Mouse (Mus musculus) brown adipose tissue, adult 24 weeks (tissue): ENCODE results near the gene Thap12. TPM values are rescaled to one million over a fixed set of nuclear protein-coding genes. Genes with fewer than 3 reads are reported as not detected.

ENCODE experiments used
- H3K27ac ChIP-seq: fragments of 200-500 bp; replicated peaks from 2 replicates; pipeline ENCODE4 v1.5.1; 2012; ENCODE audit warnings: low read depth, mild to moderate bottlenecking, low read length
- H3K4me1 ChIP-seq: fragments of 200-500 bp; 2 replicates; pipeline ENCODE4 v1.6.1; 2012; ENCODE audit warnings: low read length, mixed read lengths; ENCODE audit not compliant: control insufficient read depth, insufficient read depth, insufficient read length
- H3K4me3 ChIP-seq: fragments of 200-500 bp; 2 replicates; pipeline ENCODE4 v1.5.1; 2012; ENCODE audit warnings: low read depth, mild to moderate bottlenecking, low read length, moderate library complexity; ENCODE audit not compliant: insufficient read depth
- polyA plus RNA-seq: library from polyadenylated mRNA; stranded (reverse); fragments of >200 nt; gene quantifications from 2 replicates; pipeline ENCODE4 v1.2.4, GENCODE M21; 2012; ENCODE audit not compliant: missing spikeins, insufficient read depth, insufficient read length

Thap12 gene
- polyA plus RNA-seq, 1 experiment, result 35.8 TPM

DNA sequence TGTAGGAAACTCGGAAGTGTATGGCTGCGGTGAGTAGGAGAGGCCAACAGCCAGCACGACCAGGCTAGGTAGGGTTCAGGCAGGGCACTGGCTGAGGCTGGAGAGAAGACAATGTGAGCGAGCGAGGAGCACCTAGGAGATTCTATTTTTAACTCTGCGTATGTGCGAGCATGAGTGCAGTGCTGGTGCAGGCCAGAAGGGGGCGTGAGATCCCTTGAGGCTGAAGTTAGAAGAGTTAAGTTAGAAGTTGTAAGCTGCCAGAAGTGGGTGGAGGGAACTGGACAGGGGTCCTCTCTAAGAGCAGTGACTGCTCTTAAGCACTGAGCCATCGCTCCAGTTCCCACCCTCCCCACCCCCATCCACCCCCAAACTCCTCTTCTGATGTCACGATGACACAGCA is 20.1 kb upstream of the Thap12 start:
- H3K4me1 ChIP-seq, result no peaks in the 10 kb centered on the region
- no peak overlapping the region for H3K4me3 ChIP-seq
- no peak overlapping the region for H3K27ac ChIP-seq

DNA sequence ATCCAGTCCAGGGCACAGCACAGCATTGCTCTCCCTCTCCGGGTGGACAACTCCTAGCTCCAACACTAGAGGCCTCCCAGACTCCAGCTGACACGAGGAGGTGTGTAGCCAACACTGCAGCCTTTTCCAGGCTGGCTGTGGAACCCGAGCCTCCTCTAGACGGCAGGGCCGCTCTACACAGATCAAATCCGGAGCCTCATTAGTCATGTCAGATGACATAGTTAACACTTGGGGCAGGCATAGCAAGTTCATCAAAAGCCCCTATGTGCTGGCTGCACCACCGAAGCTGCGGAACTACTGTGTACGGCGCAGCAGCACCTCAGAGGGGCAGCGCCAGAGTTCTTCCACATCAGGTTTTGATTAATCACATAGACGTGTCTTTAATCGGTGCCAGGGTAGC is 17.0 kb upstream of the Thap12 start:
- no peak overlapping the region for H3K27ac ChIP-seq
- H3K4me1 ChIP-seq, result no peaks in the 10 kb centered on the region
- no peak overlapping the region for H3K4me3 ChIP-seq

DNA sequence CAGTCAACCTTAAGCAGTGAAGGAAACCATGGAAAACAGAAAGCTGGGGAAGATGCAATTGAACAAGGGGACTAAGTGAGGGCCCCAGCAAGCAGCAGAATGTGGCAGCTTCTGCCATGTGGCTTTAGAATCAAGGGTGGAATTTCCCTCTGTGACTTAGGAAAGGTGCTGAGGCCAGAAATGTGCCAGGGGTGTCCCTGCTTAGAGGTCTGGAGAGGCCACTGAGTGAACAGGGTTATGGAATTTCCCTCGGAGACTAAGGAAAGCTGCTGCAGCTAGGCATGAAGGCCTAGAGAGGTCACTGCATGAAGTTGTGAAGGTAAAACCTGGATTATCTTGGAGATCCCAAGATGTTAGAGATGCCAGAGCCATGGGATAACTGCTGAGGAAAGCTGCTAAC is 12.8 kb upstream of the Thap12 start:
- Histone ChIP-seq H3K27ac (no peak overlapping the region), H3K4me1 (peaks cover 2% of the 10 kb centered on the region; the same call in 1 of the 2 replicates), H3K4me3 (no peak overlapping the region)

DNA sequence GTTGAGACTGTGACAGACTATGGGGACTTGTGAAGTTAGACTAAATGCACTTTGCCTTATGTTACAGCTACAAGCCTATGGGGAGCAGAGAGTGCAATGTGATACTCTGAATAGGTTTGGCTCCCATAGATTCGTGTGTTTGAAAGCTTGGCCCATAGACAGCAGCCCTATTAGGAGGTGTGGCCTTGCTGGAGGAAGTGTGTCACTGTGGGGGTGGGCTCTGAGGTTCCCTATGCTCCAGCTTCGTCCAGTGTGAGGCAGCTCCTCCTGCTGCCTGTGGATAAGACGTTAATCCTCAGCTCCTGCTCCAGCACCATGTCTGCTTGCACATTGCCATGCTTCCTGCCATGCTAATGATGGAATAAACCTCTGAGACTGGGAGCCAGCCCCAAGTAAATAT is 12.1 kb upstream of the Thap12 start:
- Histone ChIP-seq H3K4me3 (no peak overlapping the region), H3K27ac (no peak overlapping the region), H3K4me1 (peaks cover 2% of the 10 kb centered on the region; the same call in 1 of the 2 replicates)

DNA sequence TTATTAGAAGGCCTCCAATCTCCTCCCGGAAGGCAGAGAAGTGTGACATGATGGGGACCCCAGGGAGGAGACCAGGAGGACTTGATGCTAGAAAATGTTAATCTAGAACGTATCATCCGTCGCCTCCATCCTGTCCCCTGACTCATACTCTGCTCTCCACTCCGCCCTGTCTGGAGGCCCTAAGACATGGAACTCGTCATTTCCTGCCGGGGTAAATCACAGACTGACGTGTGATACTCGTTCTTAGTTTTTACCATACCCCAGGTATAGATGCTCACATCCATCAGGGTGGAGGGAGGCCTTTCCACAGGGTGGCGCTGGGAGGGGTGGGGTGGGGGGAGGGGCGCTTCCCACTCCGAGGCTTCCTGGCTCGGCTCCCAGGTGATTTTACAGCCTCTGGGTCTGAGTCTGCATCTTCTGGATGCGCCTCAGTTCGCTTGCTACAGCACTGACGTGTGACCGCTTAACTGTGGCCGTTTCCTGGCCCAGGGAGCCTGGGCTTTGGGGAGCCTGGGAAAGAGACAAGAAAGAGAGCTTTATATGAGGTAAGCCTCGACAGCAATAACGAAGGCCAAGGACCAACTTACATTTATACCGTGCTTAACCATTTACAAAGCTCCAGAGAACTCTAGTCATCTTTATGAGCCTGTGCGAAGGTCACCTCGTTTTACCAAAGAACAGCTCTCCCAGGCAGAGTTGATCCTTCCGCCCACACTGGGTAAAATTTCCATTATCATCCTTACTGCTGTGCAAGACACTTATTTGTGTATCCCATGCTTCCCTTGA is 9.9 kb upstream of the Thap12 start:
- Histone ChIP-seq H3K4me1 (peaks cover 2% of the 10 kb centered on the region; the same call in 1 of the 2 replicates), H3K4me3 (no peak overlapping the region), H3K27ac (0 out of 2 replicates have a peak overlapping the region, but pooled peaks have one; percentile 20)

DNA sequence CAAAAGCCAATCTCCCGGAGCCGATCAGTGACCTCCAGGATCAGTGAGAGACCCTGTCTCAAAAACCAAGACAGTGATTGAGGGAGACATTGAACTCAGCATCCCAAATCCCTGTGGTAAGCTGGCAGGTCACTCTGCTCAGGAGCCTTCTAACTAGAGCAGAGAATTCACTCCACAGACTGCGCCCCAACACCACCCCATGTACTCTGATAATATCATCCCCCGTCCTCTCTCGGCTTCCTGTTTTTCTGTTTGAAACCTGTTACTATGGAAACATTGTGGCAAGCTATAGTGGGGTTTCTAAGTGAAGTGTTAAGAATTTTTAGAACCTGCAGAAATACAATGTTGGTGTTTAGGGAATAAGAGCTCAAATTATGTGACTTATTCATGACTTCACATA is 8.9 kb upstream of the Thap12 start:
- H3K4me1 ChIP-seq, result peaks cover 2% of the 10 kb centered on the region; the same call in 1 of the 2 replicates
- H3K4me3 ChIP-seq, result no peak overlapping the region
- no peak overlapping the region for H3K27ac ChIP-seq

DNA sequence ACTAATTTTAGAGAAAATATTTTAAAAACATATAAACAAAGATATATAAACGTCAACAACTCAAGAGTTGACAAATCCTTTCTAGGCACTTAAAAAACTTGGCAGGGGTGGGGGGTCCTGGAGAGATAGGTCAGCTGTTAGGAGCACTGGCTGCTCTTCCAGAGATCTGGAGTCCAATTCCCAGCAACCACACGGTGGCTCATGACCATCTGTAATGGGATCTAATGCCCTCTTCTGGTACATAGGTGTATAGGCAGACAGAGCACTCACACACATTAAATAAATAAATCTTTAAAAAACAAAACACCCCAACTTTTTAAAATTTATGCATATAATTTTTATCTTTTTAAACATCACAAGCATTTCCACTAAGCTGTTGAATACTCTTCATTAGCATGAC is 5.4 kb upstream of the Thap12 start:
- Histone ChIP-seq H3K4me1 (peaks cover 2% of the 10 kb centered on the region; the same call in 1 of the 2 replicates), H3K4me3 (no peak overlapping the region)

DNA sequence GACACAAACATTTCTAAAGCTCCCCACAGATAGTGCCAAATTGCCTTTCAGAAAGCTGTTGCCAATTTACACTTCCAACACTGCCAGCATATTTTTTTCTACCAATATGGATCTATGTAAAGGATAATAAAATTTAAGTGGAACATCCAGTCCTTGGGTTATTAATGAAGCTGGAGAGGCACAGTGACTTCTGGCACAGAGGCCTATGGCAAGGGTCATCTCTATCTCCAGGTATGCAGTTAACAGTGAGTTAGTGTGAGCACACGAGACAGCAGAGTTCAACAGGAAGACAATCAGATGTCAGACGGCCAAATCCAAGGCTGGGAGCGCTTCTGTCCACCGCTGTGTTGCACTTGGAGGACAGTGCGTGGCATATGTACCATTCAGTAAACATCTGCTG is 4.9 kb upstream of the Thap12 start:
- Histone ChIP-seq H3K4me3 (no peak overlapping the region), H3K27ac (no peak overlapping the region)

More for the DNA sequence above, 5.4 kb upstream of the Thap12 start:
- no peak overlapping the region for H3K27ac ChIP-seq

DNA sequence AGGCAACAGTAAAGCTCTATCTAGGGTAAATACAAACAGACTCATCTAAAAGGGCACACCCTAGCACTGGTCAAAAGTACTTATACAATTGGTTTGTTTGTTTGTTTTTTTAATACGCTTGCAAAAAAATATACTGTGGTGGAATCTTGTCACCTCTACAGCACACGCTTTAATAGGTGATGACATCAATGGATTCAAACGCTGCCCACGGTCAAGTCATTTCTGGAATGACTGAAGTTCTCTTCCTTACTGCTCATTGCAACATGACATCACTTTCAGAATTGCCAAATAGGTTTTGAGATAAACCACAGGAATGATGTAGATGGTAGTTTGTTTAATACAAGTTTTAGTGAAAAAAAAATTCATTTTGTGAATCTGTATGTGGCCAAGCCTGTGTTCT is 4.3 kb upstream of the Thap12 start:
- H3K27ac ChIP-seq, result no peak overlapping the region
- no peak overlapping the region for H3K4me3 ChIP-seq
- H3K4me1 ChIP-seq, result no peaks in the 10 kb centered on the region; the same call in 1 of the 2 replicates

More for the DNA sequence above, 4.9 kb upstream of the Thap12 start:
- peaks cover 1% of the 10 kb centered on the region; the same call in 1 of the 2 replicates for H3K4me1 ChIP-seq

DNA sequence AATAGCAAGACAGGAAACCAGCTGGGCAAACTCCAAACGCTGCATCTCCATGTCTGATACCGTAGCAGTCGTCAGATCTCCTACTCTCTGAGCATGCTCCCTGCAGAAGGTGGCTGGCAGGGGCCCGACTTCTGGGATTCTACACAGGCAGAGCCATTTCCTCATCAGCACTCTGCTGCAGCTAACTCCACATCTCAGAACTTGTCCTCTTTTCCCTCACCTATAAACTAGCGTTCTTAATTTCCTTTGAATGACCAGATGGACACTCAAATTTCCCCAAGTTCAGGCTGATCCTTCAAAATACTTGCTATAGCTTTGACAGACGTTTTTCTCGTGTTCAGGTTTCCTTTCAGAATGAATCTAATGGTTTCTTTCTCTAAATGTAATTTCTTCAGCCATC is 1.1 kb upstream of the Thap12 start:
- Histone ChIP-seq H3K27ac (no peak overlapping the region), H3K4me3 (peak overlapping the region; percentile 73; the same call in 1 of the 2 replicates), H3K4me1 (peaks cover 3% of the 10 kb centered on the region; the same call in 1 of the 2 replicates)

DNA sequence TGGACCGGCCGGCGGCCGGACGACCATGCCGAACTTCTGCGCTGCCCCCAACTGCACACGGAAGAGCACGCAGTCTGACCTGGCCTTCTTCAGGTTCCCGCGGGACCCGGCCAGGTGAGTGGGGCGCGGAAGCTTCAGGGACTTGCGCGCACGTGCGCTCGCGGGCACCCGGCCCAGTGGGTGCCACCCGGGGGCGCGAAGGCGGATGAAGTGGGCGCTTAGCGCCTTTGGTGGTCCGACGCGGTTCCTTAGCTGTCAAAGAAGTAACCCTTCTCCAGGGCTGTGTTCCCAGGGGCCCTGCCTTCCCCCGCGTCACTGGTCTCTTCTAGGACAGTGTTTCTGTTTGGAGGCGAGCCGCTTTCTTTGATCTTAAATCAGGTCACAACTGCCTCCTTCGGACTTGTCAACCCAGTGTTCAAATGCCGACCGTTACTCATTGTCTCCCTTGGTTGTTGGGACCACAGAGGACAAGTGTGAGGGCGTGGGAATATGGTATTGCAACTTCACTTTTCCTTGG is 520 bp downstream of the Thap12 start:
- Histone ChIP-seq H3K4me3 (peak overlapping the region; percentile 96), H3K27ac (peak overlapping the region; percentile 36), H3K4me1 (peaks cover 3% of the 10 kb centered on the region; the same call in 1 of the 2 replicates)

DNA sequence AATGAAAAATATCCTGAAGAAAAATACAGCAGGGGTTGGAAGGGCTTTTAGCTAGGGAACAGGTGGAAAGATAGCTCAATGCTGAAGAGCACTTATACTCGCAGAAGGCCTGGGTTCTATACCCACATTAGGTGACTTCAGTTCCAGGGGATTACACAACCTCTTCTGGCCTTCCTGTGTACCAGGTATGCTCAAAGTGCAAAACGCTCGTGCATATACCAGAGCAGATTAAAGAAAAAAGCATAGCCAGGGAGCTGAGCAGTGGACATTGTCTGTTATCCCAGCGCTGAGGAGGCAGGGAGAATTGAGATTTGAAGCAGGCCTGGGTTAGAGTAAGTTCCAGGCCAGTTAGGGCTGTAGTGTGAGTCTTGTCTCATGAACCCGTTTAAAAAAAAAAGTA is 1.4 kb downstream of the Thap12 start:
- H3K4me3 ChIP-seq, result no peak overlapping the region
- peaks cover 3% of the 10 kb centered on the region; the same call in 1 of the 2 replicates for H3K4me1 ChIP-seq
- no peak overlapping the region for H3K27ac ChIP-seq

DNA sequence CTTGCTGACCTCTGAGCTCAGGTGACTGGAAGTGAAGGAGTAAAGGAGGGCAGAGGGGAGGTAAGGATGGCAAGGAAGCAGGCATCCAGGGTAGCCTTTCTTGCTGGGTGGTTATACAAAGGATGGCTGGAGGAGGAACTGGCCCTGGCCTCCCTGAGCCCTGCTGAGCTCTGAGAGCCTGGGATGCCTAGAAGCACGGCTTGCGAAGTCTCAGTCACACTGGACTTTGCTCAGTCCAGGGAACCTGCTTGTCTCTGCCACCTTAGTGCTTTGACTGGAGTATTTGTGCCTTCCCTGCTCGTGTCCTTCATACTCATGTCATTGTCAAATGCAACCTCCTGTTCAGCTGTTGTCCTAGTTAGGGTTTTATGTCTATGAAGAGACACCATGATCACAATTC is 10.8 kb downstream of the Thap12 start:
- H3K4me1 ChIP-seq, result no peaks in the 10 kb centered on the region
- H3K27ac ChIP-seq, result no peak overlapping the region

DNA sequence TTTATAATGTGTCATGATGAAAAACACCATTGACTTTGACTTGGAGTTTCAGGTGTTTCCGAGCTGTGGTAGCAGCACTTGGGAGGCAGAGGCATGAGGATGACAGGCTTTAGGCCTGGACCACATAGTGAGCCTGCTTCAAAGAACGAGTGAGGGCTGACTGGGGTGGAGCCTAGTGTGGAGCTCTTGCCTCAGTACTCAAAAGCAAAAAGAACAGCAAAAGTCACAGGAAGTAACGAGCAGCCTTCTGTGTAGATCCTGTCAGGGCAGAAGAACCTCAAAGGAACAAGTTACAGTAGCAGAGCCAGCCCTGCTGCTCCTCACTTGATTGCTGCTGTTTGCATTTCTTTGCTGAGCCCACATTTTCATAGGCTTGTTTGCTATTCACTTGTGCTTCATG is 14.5 kb downstream of the Thap12 start:
- no peak overlapping the region for H3K4me3 ChIP-seq
- no peaks in the 10 kb centered on the region for H3K4me1 ChIP-seq
- H3K27ac ChIP-seq, result no peak overlapping the region

More for the DNA sequence above, 10.8 kb downstream of the Thap12 start:
- no peak overlapping the region for H3K4me3 ChIP-seq

DNA sequence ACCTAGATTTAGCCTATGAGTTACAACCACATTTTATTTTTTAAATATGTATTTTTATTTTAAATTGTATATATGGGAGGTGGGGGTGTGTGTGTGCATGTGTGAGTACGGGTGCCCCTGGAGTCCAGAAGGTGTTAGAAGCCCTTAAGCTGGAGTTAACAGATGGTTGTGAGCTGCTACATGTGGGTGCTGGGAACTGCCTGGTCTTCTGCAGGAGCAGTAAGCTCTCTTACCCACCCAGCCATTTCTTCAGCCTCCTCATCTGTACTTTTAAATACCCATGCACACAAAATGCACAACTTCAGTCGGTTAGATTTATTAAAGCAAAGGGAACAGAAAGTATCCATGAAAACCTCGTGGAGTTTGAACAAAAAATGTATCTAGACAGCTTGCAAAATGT is 16.9 kb downstream of the Thap12 start:
- Histone ChIP-seq H3K27ac (no peak overlapping the region), H3K4me1 (no peaks in the 10 kb centered on the region), H3K4me3 (no peak overlapping the region)

DNA sequence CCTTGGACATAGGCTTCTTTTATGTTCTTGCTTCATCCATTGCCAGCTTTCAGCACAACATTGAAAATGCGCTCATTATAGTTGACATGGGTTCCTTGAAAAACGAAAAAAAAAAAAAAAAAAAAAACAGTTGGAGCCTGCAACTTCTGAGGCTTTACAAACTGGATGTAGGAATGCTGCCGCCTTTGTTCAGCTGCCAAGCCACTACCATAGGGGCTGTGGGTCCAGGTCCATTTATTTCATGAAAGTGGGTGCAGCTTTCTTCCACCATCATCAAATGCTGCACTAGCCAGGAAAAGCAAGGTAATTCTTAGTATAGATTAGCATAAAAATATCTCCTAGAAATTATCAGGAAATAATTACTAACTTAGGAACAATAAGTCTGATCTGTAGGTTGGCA is 17.8 kb downstream of the Thap12 start:
- Histone ChIP-seq H3K4me1 (no peaks in the 10 kb centered on the region), H3K4me3 (no peak overlapping the region), H3K27ac (no peak overlapping the region)
